Mouse (Mus musculus) myocyte (in vitro differentiated cells): ENCODE measurements around the gene Cyp4f40. TPM values are rescaled to one million over a fixed set of nuclear protein-coding genes. Genes with fewer than 3 reads are reported as not detected.

ENCODE experiments used
- H3K27me3 ChIP-seq: one replicate; pipeline ENCODE4 v1.6.1; 2011; ENCODE audit not compliant: control insufficient read depth, insufficient read depth, insufficient read length
- H3K36me3 ChIP-seq: one replicate; pipeline ENCODE4 v1.6.1; 2011; ENCODE audit not compliant: control insufficient read depth, insufficient read depth
- H3K4me2 ChIP-seq: one replicate; pipeline ENCODE4 v1.6.1; 2011; ENCODE audit warnings: low read depth, control low read depth
- H3K4me3 ChIP-seq: one replicate; pipeline ENCODE4 v1.5.1; 2011; ENCODE audit warnings: mild to moderate bottlenecking, control low read depth, moderate library complexity
- H3K79me2 ChIP-seq: one replicate; pipeline ENCODE4 v1.6.1; 2011; ENCODE audit not compliant: control insufficient read depth, insufficient read depth
- H3ac ChIP-seq: one replicate; pipeline ENCODE4 v1.6.1; 2011; ENCODE audit not compliant: control insufficient read depth, insufficient read length
- CEBPB ChIP-seq: IDR thresholded peaks from 2 replicates; pipeline ENCODE4 v1.6.1; 2011; ENCODE audit warnings: mild to moderate bottlenecking, moderate library complexity; ENCODE audit not compliant: poor library complexity, insufficient read depth, severe bottlenecking
- E2F4 ChIP-seq: IDR thresholded peaks from one replicate; pipeline ENCODE4 v1.6.1; 2011; ENCODE audit warnings: mild to moderate bottlenecking, control low read depth, moderate library complexity; ENCODE audit not compliant: insufficient read depth
- MAX ChIP-seq: IDR thresholded peaks from one replicate; pipeline ENCODE4 v1.6.1; 2011; ENCODE audit warnings: low read depth, mild to moderate bottlenecking, control low read depth
- MYOD1 ChIP-seq, 3 experiments: IDR thresholded peaks; one replicate each; pipeline ENCODE4 v1.6.1; 2011; ENCODE audit warnings: control low read depth in 2 of 3, low read depth in 2 of 3, mild to moderate bottlenecking in 2 of 3, moderate library complexity in 1 of 3; ENCODE audit not compliant: insufficient read length in 2 of 3, control insufficient read depth in 1 of 3
- MYOG ChIP-seq, 3 experiments: IDR thresholded peaks; one replicate each; pipeline ENCODE4 v1.6.1; 2011; ENCODE audit warnings: control low read depth in 2 of 3, low read depth in 2 of 3, mild to moderate bottlenecking in 2 of 3; ENCODE audit not compliant: insufficient read length in 2 of 3, control insufficient read depth in 1 of 3, insufficient read depth in 1 of 3
- POLR2A ChIP-seq: IDR thresholded peaks from one replicate; pipeline ENCODE4 v1.6.1; 2011; ENCODE audit warnings: low read depth, mild to moderate bottlenecking, control low read depth, moderate library complexity; ENCODE audit not compliant: insufficient read length
- POLR2AphosphoS2 ChIP-seq: IDR thresholded peaks from one replicate; pipeline ENCODE4 v1.6.1; 2011; ENCODE audit warnings: low read depth, control low read depth; ENCODE audit not compliant: insufficient read length
- REST ChIP-seq: IDR thresholded peaks from one replicate; pipeline ENCODE4 v1.6.1; 2011; ENCODE audit warnings: mild to moderate bottlenecking, control low read depth, moderate library complexity; ENCODE audit not compliant: insufficient read depth, insufficient read length
- SRF ChIP-seq: IDR thresholded peaks from one replicate; pipeline ENCODE4 v1.6.1; 2011; ENCODE audit warnings: low read depth; ENCODE audit not compliant: control insufficient read depth, insufficient read length
- TCF12 ChIP-seq: IDR thresholded peaks from one replicate; pipeline ENCODE4 v1.6.1; 2011; ENCODE audit warnings: mild to moderate bottlenecking, control low read depth; ENCODE audit not compliant: poor library complexity, insufficient read depth, severe bottlenecking
- TCF3 ChIP-seq: IDR thresholded peaks from one replicate; pipeline ENCODE4 v1.6.1; 2011; ENCODE audit warnings: low read depth, control low read depth; ENCODE audit not compliant: insufficient read length
- USF1 ChIP-seq: IDR thresholded peaks from one replicate; pipeline ENCODE4 v1.6.1; 2011; ENCODE audit warnings: low read depth, mild to moderate bottlenecking, control low read depth, moderate library complexity
- polyA plus RNA-seq: library from polyadenylated mRNA; unstranded; fragments of >200 nt; fragmentation: generic; extraction: Trizol; gene quantifications from one replicate; pipeline ENCODE4 v1.2.1, GENCODE M21; 2012; ENCODE audit warnings: missing spikeins

The Cyp4f40 gene
- polyA plus RNA-seq, 1 experiment: 1.9 TPM

DNA sequence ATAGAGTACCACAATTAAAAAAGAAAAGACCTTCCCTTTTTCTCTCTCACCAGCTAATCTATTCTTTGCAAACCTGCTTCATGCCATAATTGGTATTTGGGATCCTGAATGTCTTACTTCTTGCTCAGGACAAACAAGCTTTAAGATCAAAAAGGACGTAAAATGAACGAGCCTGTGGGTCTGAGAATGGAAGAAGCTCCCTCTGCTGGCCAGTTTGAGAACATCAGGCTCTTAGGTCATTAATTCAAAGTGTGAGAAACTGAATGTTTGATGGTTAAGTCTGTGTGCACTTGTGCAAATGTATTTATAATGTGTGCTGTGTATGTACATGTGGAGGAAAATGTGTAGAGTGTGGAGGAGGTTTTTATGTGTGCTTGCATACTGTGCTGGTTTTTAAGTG is 21.7 kb downstream of the Cyp4f40 start:
- Histone ChIP-seq H3K79me2 (no peaks in the 10 kb centered on the region), H3K4me3 (no peak overlapping the region), H3K4me2 (no peak overlapping the region), H3K27me3 (no peaks in the 10 kb centered on the region), H3K36me3 (no peaks in the 10 kb centered on the region), H3ac (no peak overlapping the region)
- TF ChIP-seq POLR2A: no peak
- TF ChIP-seq MAX: no peak
- TF ChIP-seq TCF3: no peak
- TF ChIP-seq SRF: no peak
- TF ChIP-seq CEBPB: no peak
- TF ChIP-seq POLR2AphosphoS2: no peak
- no peak for TF ChIP-seq TCF12
- TF ChIP-seq E2F4: no peak
- TF ChIP-seq USF1: no peak
- TF ChIP-seq MYOD1 (IDR thresholded peaks at IDR 0.05; ENCODE audit: control insufficient read depth in 1 of 3, insufficient read length in 2 of 3, low read depth in 2 of 3): no peak
- TF ChIP-seq MYOG (IDR thresholded peaks at IDR 0.05; ENCODE audit: control insufficient read depth in 1 of 3, insufficient read depth in 1 of 3, insufficient read length in 2 of 3, low read depth in 2 of 3): no peak
- TF ChIP-seq REST: no peak

DNA sequence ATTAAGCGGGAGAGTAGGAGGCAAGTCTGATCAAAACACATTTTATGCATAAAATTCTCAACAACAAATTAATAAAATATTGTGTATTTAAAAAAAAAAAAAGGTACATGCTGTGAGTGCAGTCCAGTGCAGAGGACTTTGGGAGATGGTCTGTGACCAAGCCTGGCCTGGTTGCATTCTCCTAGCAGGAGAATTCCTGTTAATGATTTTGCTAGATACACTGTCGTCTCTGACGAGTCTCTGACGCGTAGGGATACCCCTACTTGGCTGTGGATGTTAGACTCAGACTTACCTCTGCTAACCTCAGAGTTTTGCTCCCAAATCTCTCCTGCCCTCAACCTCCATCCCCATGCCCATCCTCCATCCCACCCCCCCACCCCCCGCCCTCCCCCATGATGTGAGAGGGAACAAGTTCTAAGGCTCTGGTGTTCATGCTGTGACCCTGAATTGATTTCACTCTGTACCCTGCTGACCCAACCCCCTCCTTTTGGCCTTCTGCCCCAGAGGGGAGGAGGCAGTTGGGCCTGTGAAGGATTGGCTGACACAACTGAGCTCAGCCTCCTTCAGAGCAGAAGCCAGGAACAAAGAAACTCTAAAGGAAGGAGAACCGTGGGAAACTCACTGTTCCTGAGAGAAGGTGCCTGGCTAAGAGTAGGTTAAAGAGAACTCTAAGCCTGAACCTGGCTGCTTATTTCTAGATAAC is 26.5 kb downstream of the Cyp4f40 start, which contains the start of gene Cyp4f15:
Gene Cyp4f15 (plus strand): TSS at position 580 of the 703 bp plus-strand sequence.
- Histone ChIP-seq H3ac (no peak within 1 kb of the TSS), H3K4me2 (no peak within 1 kb of the TSS), H3K27me3 (no peaks in the 10 kb centered on the region), H3K79me2 (no peaks in the 10 kb centered on the region), H3K36me3 (no peaks in the 10 kb centered on the region), H3K4me3 (no peak within 1 kb of the TSS)
- no peak for TF ChIP-seq MAX
- no peak for TF ChIP-seq POLR2A
- TF ChIP-seq USF1: no peak
- no peak for TF ChIP-seq E2F4
- no peak for TF ChIP-seq MYOD1 (IDR thresholded peaks at IDR 0.05; ENCODE audit: control insufficient read depth in 1 of 3, insufficient read length in 2 of 3, low read depth in 2 of 3)
- TF ChIP-seq POLR2AphosphoS2: no peak
- TF ChIP-seq CEBPB: no peak
- TF ChIP-seq MYOG (IDR thresholded peaks at IDR 0.05; ENCODE audit: control insufficient read depth in 1 of 3, insufficient read depth in 1 of 3, insufficient read length in 2 of 3, low read depth in 2 of 3): no peak
- TF ChIP-seq SRF: no peak
- no peak for TF ChIP-seq REST
- TF ChIP-seq TCF12: no peak
- no peak for TF ChIP-seq TCF3

DNA sequence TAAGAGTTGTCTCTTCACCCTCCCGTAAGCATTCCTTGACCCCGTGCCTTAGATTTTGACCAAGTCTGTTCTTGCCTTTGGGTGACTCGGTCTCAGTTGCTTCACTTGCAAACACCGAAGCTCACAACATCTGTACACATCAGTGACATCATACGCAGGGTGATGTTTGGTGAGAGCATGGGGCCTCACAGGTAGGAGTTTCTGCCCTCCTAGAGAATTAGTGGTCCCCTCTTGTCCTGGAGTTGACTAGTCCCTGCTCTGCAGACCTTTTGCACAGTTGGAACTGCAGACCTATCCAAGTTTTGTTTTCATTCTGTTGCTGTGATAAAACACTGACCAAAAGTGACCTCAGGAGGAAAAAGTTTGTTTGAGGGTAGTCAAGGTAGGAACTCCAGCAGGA is 28.0 kb downstream of the Cyp4f40 start:
- Histone ChIP-seq H3K4me2 (no peak overlapping the region), H3K36me3 (no peaks in the 10 kb centered on the region), H3ac (no peak overlapping the region), H3K79me2 (no peaks in the 10 kb centered on the region), H3K4me3 (no peak overlapping the region), H3K27me3 (no peaks in the 10 kb centered on the region)
- TF ChIP-seq POLR2AphosphoS2: no peak
- no peak for TF ChIP-seq TCF12
- TF ChIP-seq REST: no peak
- no peak for TF ChIP-seq MYOD1 (IDR thresholded peaks at IDR 0.05; ENCODE audit: control insufficient read depth in 1 of 3, insufficient read length in 2 of 3, low read depth in 2 of 3)
- TF ChIP-seq MYOG (IDR thresholded peaks at IDR 0.05; ENCODE audit: control insufficient read depth in 1 of 3, insufficient read depth in 1 of 3, insufficient read length in 2 of 3, low read depth in 2 of 3): no peak
- no peak for TF ChIP-seq POLR2A
- TF ChIP-seq E2F4: no peak
- TF ChIP-seq CEBPB: no peak
- no peak for TF ChIP-seq TCF3
- no peak for TF ChIP-seq MAX
- no peak for TF ChIP-seq USF1
- no peak for TF ChIP-seq SRF

DNA sequence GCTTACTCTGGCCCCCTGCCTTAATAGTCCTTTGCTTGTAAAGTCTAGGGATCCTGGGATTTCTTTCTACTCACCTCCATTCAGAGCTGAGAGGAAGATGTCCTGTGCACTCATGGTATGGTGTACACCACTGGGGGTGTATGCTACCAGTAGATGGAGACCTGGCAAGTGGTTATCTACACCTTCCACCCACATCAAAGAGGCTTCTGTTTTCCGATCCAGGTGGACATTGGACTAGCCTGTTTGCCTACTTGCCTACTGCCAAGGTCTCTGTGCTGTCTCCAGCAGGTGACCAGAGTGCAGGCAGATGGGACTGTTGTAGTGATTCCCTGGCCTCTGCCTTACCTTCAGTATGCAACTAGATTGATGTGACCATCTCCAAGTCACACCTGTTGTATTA is 32.3 kb downstream of the Cyp4f40 start:
- no peak overlapping the region for H3K4me3 ChIP-seq
- H3ac ChIP-seq: no peak overlapping the region
- TF ChIP-seq REST (no peak), SRF (no peak), USF1 (no peak), MYOD1 (IDR thresholded peaks at IDR 0.05; ENCODE audit: control insufficient read depth in 1 of 3, insufficient read length in 2 of 3, low read depth in 2 of 3) (no peak), MYOG (IDR thresholded peaks at IDR 0.05; ENCODE audit: control insufficient read depth in 1 of 3, insufficient read depth in 1 of 3, insufficient read length in 2 of 3, low read depth in 2 of 3) (no peak), CEBPB (no peak), E2F4 (no peak), POLR2A (no peak), TCF12 (no peak), TCF3 (no peak), POLR2AphosphoS2 (no peak), MAX (no peak)
- no peaks in the 10 kb centered on the region for H3K27me3 ChIP-seq
- H3K4me2 ChIP-seq: no peak overlapping the region
- H3K36me3 ChIP-seq: no peaks in the 10 kb centered on the region
- no peaks in the 10 kb centered on the region for H3K79me2 ChIP-seq
